Mouse (Mus musculus) hindbrain, embryonic 12.5 days (tissue): ENCODE results near the gene Sp2. TPM values are rescaled to one million over a fixed set of nuclear protein-coding genes. Genes with fewer than 3 reads are reported as not detected.

Source experiments
- ATAC-seq: fragments of 200-750 bp; cut with Nextera tagmentation; 2 replicates; pipeline ENCODE4 v1.8.0; 2017; ENCODE audit warnings: moderate TSS enrichment; ENCODE audit not compliant: low FRiP score
- H3K27ac ChIP-seq: fragments of 300-500 bp; sonication (generic); 2 replicates; pipeline ENCODE4 v1.5.1; 2016; ENCODE audit warnings: mild to moderate bottlenecking
- H3K27me3 ChIP-seq: fragments of 300-500 bp; sonication (generic); 2 replicates; pipeline ENCODE4 v1.6.1; 2016; ENCODE audit warnings: mild to moderate bottlenecking
- H3K36me3 ChIP-seq: fragments of 300-500 bp; sonication (generic); 2 replicates; pipeline ENCODE4 v1.6.1; 2016; ENCODE audit warnings: mild to moderate bottlenecking
- H3K4me1 ChIP-seq: fragments of 300-500 bp; sonication (generic); 2 replicates; pipeline ENCODE4 v1.6.1; 2016
- H3K4me2 ChIP-seq: fragments of 300-500 bp; sonication (generic); replicated peaks from 2 replicates; pipeline ENCODE4 v1.6.1; 2016; ENCODE audit warnings: mild to moderate bottlenecking
- H3K4me3 ChIP-seq: fragments of 300-500 bp; sonication (generic); 2 replicates; pipeline ENCODE4 v1.5.1; 2016; ENCODE audit warnings: mild to moderate bottlenecking
- H3K9ac ChIP-seq: fragments of 300-500 bp; sonication (generic); 2 replicates; pipeline ENCODE4 v1.6.1; 2016; ENCODE audit warnings: mild to moderate bottlenecking, moderate library complexity
- H3K9me3 ChIP-seq: fragments of 300-500 bp; sonication (generic); replicated peaks from 2 replicates; pipeline ENCODE4 v1.6.1; 2016; ENCODE audit warnings: mild to moderate bottlenecking
- WGBS: fragments of 180-500 bp; shearing (Covaris S2); methylation state at CpG from one replicate; pipeline ENCODE4 v1.1.7; 2016; 5-methylcytosine and 5-hydroxymethylcytosine counted together
- polyA plus RNA-seq: library from polyadenylated mRNA; unstranded; fragments of >200 nt; fragmentation: Nextera tagmentation; extraction: Ambion mirVana; gene quantifications from 2 replicates; pipeline ENCODE4 v1.2.1, GENCODE M21; 2016

Gene Sp2
- polyA plus RNA-seq, 1 experiment from 2014 or later = 19.0 TPM

GRCm38 (mm10) chr11:96976379-96976687 lies 6.4 kb downstream of the Sp2 start:
- H3K4me1 ChIP-seq = peaks cover 36% of the 10 kb centered on the region
- H3K27ac ChIP-seq = no peak overlapping the region
- no peaks in the 10 kb centered on the region; the same call in 1 of the 2 replicates for H3K27me3 ChIP-seq
- H3K9ac ChIP-seq = peak overlapping the region; percentile 90
- H3K9me3 ChIP-seq = no peaks in the 10 kb centered on the region
- no peaks in the 10 kb centered on the region; the same call in 1 of the 2 replicates for H3K36me3 ChIP-seq
- peak overlapping the region; percentile 87 for H3K4me3 ChIP-seq
- 54% methylated on average over 3 of the region's 3 CpGs for WGBS
- ATAC-seq = no peak
- peak overlapping the region; percentile 81 for H3K4me2 ChIP-seq

GRCm38 (mm10) chr11:96975511-96976378 lies 7.0 kb downstream of the Sp2 start:
- H3K36me3 ChIP-seq = no peaks in the 10 kb centered on the region; the same call in 1 of the 2 replicates
- WGBS = 79% methylated on average over 10 of the region's 10 CpGs
- peak overlapping the region; percentile 87; the same call in 1 of the 2 replicates for H3K4me3 ChIP-seq
- H3K4me1 ChIP-seq = peaks cover 36% of the 10 kb centered on the region
- H3K27me3 ChIP-seq = no peaks in the 10 kb centered on the region; the same call in 1 of the 2 replicates
- no peaks in the 10 kb centered on the region for H3K9me3 ChIP-seq
- no peak for ATAC-seq
- H3K9ac ChIP-seq = peak overlapping the region; percentile 90; the same call in 1 of the 2 replicates
- no peak overlapping the region for H3K27ac ChIP-seq
- H3K4me2 ChIP-seq = peak overlapping the region; percentile 81

- H3K4me1 ChIP-seq = peaks cover 39% of the 10 kb centered on the region
- WGBS = 88% methylated on average over 5 of the region's 5 CpGs
Observed at GRCm38 (mm10) chr11:96974813-96975212, 7.9 kb downstream of the Sp2 start.

GRCm38 (mm10) chr11:96973426-96973964 lies 9.3 kb downstream of the Sp2 start:
- no peak for ATAC-seq
- 88% methylated on average over 5 of the region's 5 CpGs for WGBS
- no peak overlapping the region; the same call in 1 of the 2 replicates for H3K27ac ChIP-seq

More at GRCm38 (mm10) chr11:96974813-96975212, 7.9 kb downstream of the Sp2 start:
- H3K27me3 ChIP-seq = no peaks in the 10 kb centered on the region; the same call in 1 of the 2 replicates
- no peak overlapping the region for H3K9ac ChIP-seq
- H3K4me3 ChIP-seq = no peak overlapping the region
- no peak overlapping the region for H3K4me2 ChIP-seq
- ATAC-seq = no peak
- no peak overlapping the region for H3K27ac ChIP-seq
- no peaks in the 10 kb centered on the region for H3K9me3 ChIP-seq
- no peaks in the 10 kb centered on the region; the same call in 1 of the 2 replicates for H3K36me3 ChIP-seq

GRCm38 (mm10) chr11:96972906-96973305 lies 9.9 kb downstream of the Sp2 start:
- no peak overlapping the region for H3K4me3 ChIP-seq
- H3K4me2 ChIP-seq = no peak overlapping the region
- no peaks in the 10 kb centered on the region for H3K27me3 ChIP-seq
- ATAC-seq = no peak
- no peak overlapping the region for H3K9ac ChIP-seq
- no peaks in the 10 kb centered on the region; the same call in 1 of the 2 replicates for H3K36me3 ChIP-seq
- H3K9me3 ChIP-seq = no peaks in the 10 kb centered on the region
- 82% methylated on average over 5 of the region's 5 CpGs for WGBS
- peaks cover 44% of the 10 kb centered on the region for H3K4me1 ChIP-seq
- no peak overlapping the region for H3K27ac ChIP-seq

More at GRCm38 (mm10) chr11:96973426-96973964, 9.3 kb downstream of the Sp2 start:
- H3K4me2 ChIP-seq = no peak overlapping the region
- H3K9ac ChIP-seq = 0 out of 2 replicates have a peak overlapping the region, but pooled peaks have one; percentile 9
- H3K27me3 ChIP-seq = no peaks in the 10 kb centered on the region
- H3K36me3 ChIP-seq = no peaks in the 10 kb centered on the region; the same call in 1 of the 2 replicates
- no peaks in the 10 kb centered on the region for H3K9me3 ChIP-seq
- no peak overlapping the region for H3K4me3 ChIP-seq
- peaks cover 44% of the 10 kb centered on the region for H3K4me1 ChIP-seq

- WGBS = 87% methylated on average over 3 of the region's 3 CpGs
- Histone ChIP-seq H3K27ac (no peak overlapping the region), H3K4me1 (peaks cover 30% of the 10 kb centered on the region)
Observed at GRCm38 (mm10) chr11:96970341-96970740, 12.4 kb downstream of the Sp2 start.

GRCm38 (mm10) chr11:96969746-96970145 lies 13.0 kb downstream of the Sp2 start:
- Histone ChIP-seq H3K4me3 (no peak overlapping the region), H3K36me3 (no peaks in the 10 kb centered on the region; the same call in 1 of the 2 replicates), H3K4me1 (peaks cover 30% of the 10 kb centered on the region), H3K4me2 (no peak overlapping the region), H3K27ac (peak overlapping the region; percentile 13; the same call in 1 of the 2 replicates), H3K9ac (no peak overlapping the region), H3K27me3 (no peaks in the 10 kb centered on the region), H3K9me3 (no peaks in the 10 kb centered on the region)
- no peak for ATAC-seq
- WGBS = 75% methylated on average over 1 of the region's 1 CpGs

More at GRCm38 (mm10) chr11:96970341-96970740, 12.4 kb downstream of the Sp2 start:
- Histone ChIP-seq H3K4me3 (no peak overlapping the region), H3K27me3 (no peaks in the 10 kb centered on the region), H3K4me2 (no peak overlapping the region), H3K36me3 (no peaks in the 10 kb centered on the region; the same call in 1 of the 2 replicates), H3K9me3 (no peaks in the 10 kb centered on the region), H3K9ac (no peak overlapping the region)
- no peak for ATAC-seq

- Histone ChIP-seq H3K4me3 (no peak overlapping the region), H3K4me1 (peaks cover 30% of the 10 kb centered on the region), H3K27me3 (no peaks in the 10 kb centered on the region), H3K4me2 (no peak overlapping the region), H3K36me3 (no peaks in the 10 kb centered on the region; the same call in 1 of the 2 replicates), H3K9ac (0 out of 2 replicates have a peak overlapping the region, but pooled peaks have one; percentile 32), H3K9me3 (no peaks in the 10 kb centered on the region), H3K27ac (0 out of 2 replicates have a peak overlapping the region, but pooled peaks have one; percentile 12)
- 76% methylated on average over 5 of the region's 5 CpGs for WGBS
- no peak for ATAC-seq
Observed at GRCm38 (mm10) chr11:96969280-96969722, 13.5 kb downstream of the Sp2 start.

GRCm38 (mm10) chr11:96968476-96968875 lies 14.3 kb downstream of the Sp2 start:
- WGBS = 69% methylated on average over 6 of the region's 6 CpGs
- Histone ChIP-seq H3K27me3 (no peaks in the 10 kb centered on the region), H3K4me1 (peaks cover 22% of the 10 kb centered on the region), H3K9me3 (no peaks in the 10 kb centered on the region), H3K36me3 (no peaks in the 10 kb centered on the region; the same call in 1 of the 2 replicates), H3K27ac (no peak overlapping the region), H3K4me3 (no peak overlapping the region), H3K4me2 (no peak overlapping the region), H3K9ac (no peak overlapping the region)
- no peak for ATAC-seq

GRCm38 (mm10) chr11:96967544-96968269 lies 15.1 kb downstream of the Sp2 start:
- ATAC-seq = no peak
- 92% methylated on average over 11 of the region's 11 CpGs for WGBS
- Histone ChIP-seq H3K27me3 (no peaks in the 10 kb centered on the region), H3K27ac (no peak overlapping the region), H3K9me3 (no peaks in the 10 kb centered on the region), H3K36me3 (peaks cover 4% of the 10 kb centered on the region), H3K4me3 (no peak overlapping the region), H3K4me1 (peaks cover 18% of the 10 kb centered on the region; the same call in 1 of the 2 replicates), H3K9ac (no peak overlapping the region), H3K4me2 (no peak overlapping the region)

GRCm38 (mm10) chr11:96966914-96967543 lies 15.7 kb downstream of the Sp2 start:
- Histone ChIP-seq H3K9ac (no peak overlapping the region), H3K4me3 (no peak overlapping the region), H3K36me3 (peaks cover 11% of the 10 kb centered on the region), H3K9me3 (no peaks in the 10 kb centered on the region), H3K4me1 (peaks cover 15% of the 10 kb centered on the region; the same call in 1 of the 2 replicates), H3K27me3 (no peaks in the 10 kb centered on the region), H3K27ac (no peak overlapping the region), H3K4me2 (no peak overlapping the region)
- no peak for ATAC-seq
- 89% methylated on average over 13 of the region's 13 CpGs for WGBS
